8 mouse cellular contexts compared by ENCODE assay signal in genomic region chr17:29347645-29348256, GRCm38 (mm10). TPM values are rescaled to one million over a fixed set of nuclear protein-coding genes. Genes with fewer than 3 reads are reported as not detected.
DNase-seq lines count a peak whose midpoint lies in the region; ATAC-seq and TF ChIP-seq lines count a peak whose summit lies in the region.

Gene Mtch1 (minus strand): TSS chr17:29347934.

- H3K36me3 ChIP-seq in embryonic facial prominence, embryonic 13.5 days = peaks cover 22% of the 10 kb centered on the region
- no peaks in the 10 kb centered on the region for H3K36me3 ChIP-seq in heart, adult 2 months (ENCODE audit: control insufficient read depth, insufficient read depth, low read length)
- H3K36me3 ChIP-seq in limb, embryonic 13.5 days = peaks cover 19% of the 10 kb centered on the region
- H3K36me3 ChIP-seq in midbrain, embryonic 16.5 days (ENCODE audit: control insufficient read depth, insufficient read depth, low read length) = no peaks in the 10 kb centered on the region

- H3K4me3 ChIP-seq in embryonic facial prominence, embryonic 13.5 days = peak within 1 kb of the TSS; percentile 89
- H3K4me3 ChIP-seq in heart, adult 2 months = peak within 1 kb of the TSS; percentile 72
- H3K4me3 ChIP-seq in limb, embryonic 13.5 days = peak within 1 kb of the TSS; percentile 93
- H3K4me3 ChIP-seq in midbrain, embryonic 16.5 days (ENCODE audit: low read depth, low read length) = peak within 1 kb of the TSS; percentile 74

- no peaks in the 10 kb centered on the region for H3K27me3 ChIP-seq in embryonic facial prominence, embryonic 13.5 days
- H3K27me3 ChIP-seq in heart, adult 2 months (ENCODE audit: control insufficient read depth, insufficient read depth, low read length) = no peaks in the 10 kb centered on the region
- H3K27me3 ChIP-seq in limb, embryonic 13.5 days = no peaks in the 10 kb centered on the region
- no peaks in the 10 kb centered on the region for H3K27me3 ChIP-seq in midbrain, embryonic 16.5 days (ENCODE audit: control insufficient read depth, insufficient read depth, low read depth, low read length)

- H3K4me1 ChIP-seq in embryonic facial prominence, embryonic 13.5 days = peaks cover 27% of the 10 kb centered on the region
- peaks cover 10% of the 10 kb centered on the region for H3K4me1 ChIP-seq in heart, adult 2 months (ENCODE audit: control insufficient read depth, insufficient read depth, low read length)
- peaks cover 35% of the 10 kb centered on the region for H3K4me1 ChIP-seq in limb, embryonic 13.5 days
- H3K4me1 ChIP-seq in midbrain, embryonic 16.5 days (ENCODE audit: control insufficient read depth, insufficient read depth, low read length) = peaks cover 12% of the 10 kb centered on the region

- intact Hi-C loops in heart, adult 2 months (cut with DNase I) = no loop called here

- peak; percentile 99 for DNase-seq in 3134 (ENCODE audit: extremely low read depth, insufficient read length, low spot score)
- peak; percentile 100 for DNase-seq in adrenal gland, postnatal 36 days
- peak; percentile 100 for DNase-seq in heart, adult 2 months
- peak; percentile 98 to 99 for DNase-seq in kidney, adult 8-10 months
- DNase-seq in spleen, postnatal 10 days (ENCODE audit: low spot score in 2 of 2) = peak; percentile 99

- no peak for TF ChIP-seq CTCF in heart, adult 2 months (IDR thresholded peaks at IDR 0.05)

- 0 out of 2 replicates have a peak, but pooled peaks have one; percentile 51 for TF ChIP-seq EP300 in heart, adult 2 months (IDR thresholded peaks at IDR 0.05; ENCODE audit: insufficient read depth, low read depth, low read length)

- H3K9ac ChIP-seq in embryonic facial prominence, embryonic 13.5 days = peak within 1 kb of the TSS; percentile 93
- peak within 1 kb of the TSS; percentile 79 for H3K9ac ChIP-seq in heart, adult 2 months (ENCODE audit: low read depth, low read length)
- peak within 1 kb of the TSS; percentile 91 for H3K9ac ChIP-seq in limb, embryonic 13.5 days
- peak within 1 kb of the TSS; percentile 84 for H3K9ac ChIP-seq in midbrain, embryonic 16.5 days (ENCODE audit: low read depth, low read length)

- peak within 1 kb of the TSS; percentile 92 for H3K27ac ChIP-seq in embryonic facial prominence, embryonic 13.5 days
- peak within 1 kb of the TSS; percentile 95 for H3K27ac ChIP-seq in heart, adult 2 months
- H3K27ac ChIP-seq in limb, embryonic 13.5 days = peak within 1 kb of the TSS; percentile 92
- H3K27ac ChIP-seq in midbrain, embryonic 16.5 days (ENCODE audit: low read length) = peak within 1 kb of the TSS; percentile 93

- 2% methylated on average over 47 of the region's 53 CpGs for WGBS in embryonic facial prominence, embryonic 13.5 days
- 2% methylated on average over 50 of the region's 53 CpGs for WGBS in heart, adult 2 months
- WGBS in limb, embryonic 13.5 days = under 1% methylated on average over 43 of the region's 53 CpGs
- 1% methylated on average over 26 of the region's 53 CpGs for WGBS in midbrain, embryonic 16.5 days

- H3K9me3 ChIP-seq in embryonic facial prominence, embryonic 13.5 days = no peaks in the 10 kb centered on the region
- no peaks in the 10 kb centered on the region for H3K9me3 ChIP-seq in limb, embryonic 13.5 days
- no peaks in the 10 kb centered on the region for H3K9me3 ChIP-seq in midbrain, embryonic 16.5 days (replicated peaks; ENCODE audit: control insufficient read depth, low read length, poor library complexity, severe bottlenecking)

- H3K4me2 ChIP-seq in embryonic facial prominence, embryonic 13.5 days = peak within 1 kb of the TSS; percentile 73
- H3K4me2 ChIP-seq in limb, embryonic 13.5 days (replicated peaks) = peak within 1 kb of the TSS; percentile 76
- H3K4me2 ChIP-seq in midbrain, embryonic 16.5 days (ENCODE audit: low read length) = peak within 1 kb of the TSS; percentile 56

- ATAC-seq in embryonic facial prominence, embryonic 13.5 days (ENCODE audit: insufficient number of reproducible peaks, insufficient read depth, low FRiP score, low TSS enrichment, low read depth) = peak; percentile 92
- peak; percentile 96 for ATAC-seq in limb, embryonic 13.5 days (ENCODE audit: low FRiP score, low read depth)
- peak; percentile 87 for ATAC-seq in midbrain, embryonic 16.5 days

- H3K79me2 ChIP-seq in heart, adult 2 months (replicated peaks; ENCODE audit: control insufficient read depth, insufficient read depth, low read length) = peaks cover 4% of the 10 kb centered on the region; the same call in 1 of the 2 replicates

- peak; percentile 97 for TF ChIP-seq POLR2A in heart, adult 2 months (IDR thresholded peaks at IDR 0.05; ENCODE audit: insufficient read depth, low read depth, low read length)

RNA-seq across cellular contexts. Expression of gene Mtch1, which starts in this region (rescaled TPM):
- 100 to 1,000 TPM; 249 to 251 TPM for total RNA-seq in adrenal gland, postnatal 36 days (2021)
- polyA plus RNA-seq in embryonic facial prominence, embryonic 13.5 days (2015; fragmentation: Nextera tagmentation; extraction: Ambion mirVana) = 284 and 299 TPM in 2 replicates
- 100 to 1,000 TPM; 186 to 203 TPM for total RNA-seq in heart, adult 2 months (2021)
- polyA plus RNA-seq in heart, adult 2 months (2012; rRNA removed) = 234 and 293 TPM in 2 replicates
- polyA plus RNA-seq in limb, embryonic 13.5 days (2015; fragmentation: Nextera tagmentation; extraction: Ambion mirVana) = 328 and 333 TPM in 2 replicates
- 463 and 470 TPM in 2 replicates for polyA plus RNA-seq in midbrain, embryonic 16.5 days (2015; fragmentation: Nextera tagmentation; extraction: Ambion mirVana)

Comparison
In these comparisons a context has a peak if more than half of its experiments do, and no peak if none do; other contexts are left out.
1. Peak in every context shown above with its lines: DNase-seq, ATAC-seq, H3K4me3 ChIP-seq and H3K27ac ChIP-seq.